Mouse (Mus musculus): ENCODE data around the gene Zfp54. TPM values are rescaled to one million over a fixed set of nuclear protein-coding genes. Genes with fewer than 3 reads are reported as not detected.

Gene Zfp54
- polyA plus RNA-seq, 1 experiment from 2014 or later, result 5.3 TPM

Other genes with a start within 250 kb of the Zfp54 start
- not detected in 2 replicates for gene Vmn1r234, start 197.1 kb upstream of the Zfp54 start, polyA plus RNA-seq (2014; fragmentation: Nextera tagmentation; extraction: Ambion mirVana)
- not detected in 2 replicates for gene Vmn1r235, start 166.8 kb upstream of the Zfp54 start, polyA plus RNA-seq (2014; fragmentation: Nextera tagmentation; extraction: Ambion mirVana)
- gene Vmn1r236, start 140.3 kb upstream of the Zfp54 start, polyA plus RNA-seq (2014; fragmentation: Nextera tagmentation; extraction: Ambion mirVana), result 0.04 TPM in 1 of 2 replicates, not detected in the other
- not detected in 2 replicates for gene Vmn1r237, start 111.4 kb upstream of the Zfp54 start, polyA plus RNA-seq (2014; fragmentation: Nextera tagmentation; extraction: Ambion mirVana)
- gene Zfp677, start 39.5 kb upstream of the Zfp54 start, polyA plus RNA-seq (2014; fragmentation: Nextera tagmentation; extraction: Ambion mirVana), result 3.8 and 4.3 TPM in 2 replicates
- gene Zfp51, start 27.1 kb downstream of the Zfp54 start, polyA plus RNA-seq (2014; fragmentation: Nextera tagmentation; extraction: Ambion mirVana), result 12.7 and 17.0 TPM in 2 replicates
- gene Zfp53, start 65.8 kb downstream of the Zfp54 start, polyA plus RNA-seq (2014; fragmentation: Nextera tagmentation; extraction: Ambion mirVana), result 7.3 and 10.4 TPM in 2 replicates
- 3.1 and 4.0 TPM in 2 replicates for gene Zfp52, start 112.3 kb downstream of the Zfp54 start, polyA plus RNA-seq (2014; fragmentation: Nextera tagmentation; extraction: Ambion mirVana)
- 23.1 and 24.6 TPM in 2 replicates for gene Zfp948, start 143.8 kb downstream of the Zfp54 start, polyA plus RNA-seq (2014; fragmentation: Nextera tagmentation; extraction: Ambion mirVana)
- gene Zfp983, start 227.4 kb downstream of the Zfp54 start, polyA plus RNA-seq (2014; fragmentation: Nextera tagmentation; extraction: Ambion mirVana), result 4.8 and 5.0 TPM in 2 replicates

Data from embryonic facial prominence, embryonic 14.5 days (tissue).